Mouse (Mus musculus) right cerebral cortex, postnatal 25 days (tissue): ENCODE results near the gene Gnl3l.

Experiments used
- DNase-seq: peaks from one replicate; pipeline ENCODE4 v3.0.0; 2022

The Gnl3l gene

GRCm38 (mm10) chrX:151016938-151017877, at the start of gene Gnl3l:
TSS of gene Gnl3l (minus strand) at chrX:151017322.
- peak; percentile 82 for DNase-seq

DNA sequence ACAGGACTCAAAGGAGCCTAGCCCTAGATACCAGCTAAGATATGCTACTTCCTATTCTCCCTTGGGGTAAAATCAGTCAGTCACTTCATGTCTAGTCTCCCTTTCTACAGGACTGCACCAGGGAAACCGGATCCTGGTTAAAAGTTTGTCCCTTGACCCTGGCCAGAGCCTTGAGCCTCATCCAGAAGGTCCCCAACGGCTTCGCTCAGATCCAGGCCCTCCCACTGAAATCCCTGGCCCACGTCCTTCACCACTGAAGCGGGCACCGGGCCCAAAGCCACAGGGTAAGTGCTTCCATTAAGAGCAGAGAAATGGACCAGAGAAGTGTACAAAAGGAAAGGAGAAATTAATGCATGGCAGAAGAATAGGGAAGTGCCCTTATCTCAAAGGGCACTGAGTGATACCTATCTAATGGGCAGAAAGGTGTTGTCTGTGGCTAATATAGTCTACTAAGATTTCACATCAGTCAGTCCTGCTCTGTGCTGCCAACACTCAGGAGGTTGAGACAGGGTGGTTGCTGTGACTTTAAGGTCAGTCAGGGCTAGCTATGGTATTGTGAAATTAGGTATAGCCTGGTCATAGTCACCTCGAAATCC, 49.0 kb upstream of the Gnl3l start:
- no peak for DNase-seq

DNA sequence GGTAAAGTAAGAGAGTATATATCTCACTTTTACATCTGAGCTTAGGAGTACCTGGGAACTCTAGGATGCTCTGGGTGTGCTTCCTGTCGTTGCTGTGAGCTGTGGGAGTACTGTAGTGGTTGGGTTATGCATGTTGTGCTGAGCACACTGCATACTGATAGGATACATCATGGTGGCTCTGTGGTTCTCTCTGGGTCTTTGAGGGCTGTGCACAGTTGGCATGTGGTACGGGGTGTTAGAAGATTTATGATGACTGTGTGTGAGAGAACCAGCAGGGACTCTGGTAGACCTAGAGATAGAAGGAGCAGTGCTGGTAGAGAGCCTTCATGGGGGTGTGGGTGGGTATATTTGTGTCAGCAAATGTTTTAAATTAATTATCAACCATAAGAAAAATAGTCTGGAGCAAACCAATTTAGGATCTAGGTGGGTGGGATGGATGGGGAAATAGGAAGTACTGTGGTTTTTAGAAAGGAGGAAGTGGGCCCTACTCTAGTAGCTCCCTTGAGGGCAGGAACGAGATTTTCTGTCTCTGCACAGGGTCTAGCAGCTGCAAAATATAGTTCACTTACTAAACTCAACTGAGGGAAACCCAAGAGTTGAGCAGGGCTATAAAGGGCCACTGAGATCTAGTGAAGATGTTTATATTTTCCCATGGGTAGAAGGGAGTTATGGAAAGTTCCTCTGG, 44.6 kb upstream of the Gnl3l start:
- no peak for DNase-seq

GRCm38 (mm10) chrX:151059346-151059745, 42.2 kb upstream of the Gnl3l start:
- no peak for DNase-seq

- no peak for DNase-seq
Observed at GRCm38 (mm10) chrX:151055559-151055958, 38.4 kb upstream of the Gnl3l start.

- no peak for DNase-seq
Observed at GRCm38 (mm10) chrX:151054489-151054888, 37.4 kb upstream of the Gnl3l start.

- peak; percentile 49 for DNase-seq
Observed at GRCm38 (mm10) chrX:151050337-151050736, 33.2 kb upstream of the Gnl3l start.

DNA sequence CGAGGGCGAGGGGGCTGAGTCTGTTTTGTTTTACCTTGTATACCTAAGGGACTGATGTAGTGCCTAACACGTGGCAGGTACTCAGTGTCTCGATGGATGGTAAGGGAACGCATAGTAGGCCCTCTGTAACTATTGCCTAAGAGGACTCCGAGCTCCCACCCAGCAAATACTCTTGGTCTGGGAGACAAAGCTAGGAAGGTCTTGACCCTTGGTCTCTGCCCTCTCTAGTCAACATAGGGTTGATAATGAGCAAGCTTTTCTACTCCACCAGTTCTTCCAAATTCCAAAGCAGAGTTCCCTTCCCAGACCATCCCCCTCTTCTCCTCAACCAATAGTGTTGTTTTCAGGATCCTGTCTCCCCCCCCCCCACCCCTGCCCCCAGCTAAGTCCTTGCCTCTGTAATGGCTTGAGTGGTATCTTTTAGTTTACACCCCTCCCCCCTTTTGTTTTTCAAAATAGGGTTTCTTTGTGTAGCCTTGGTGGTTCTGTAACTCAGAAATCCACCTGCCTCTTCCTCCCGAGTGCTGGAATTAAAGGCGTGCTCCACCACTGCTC, 32.6 kb upstream of the Gnl3l start:
- no peak for DNase-seq

DNA sequence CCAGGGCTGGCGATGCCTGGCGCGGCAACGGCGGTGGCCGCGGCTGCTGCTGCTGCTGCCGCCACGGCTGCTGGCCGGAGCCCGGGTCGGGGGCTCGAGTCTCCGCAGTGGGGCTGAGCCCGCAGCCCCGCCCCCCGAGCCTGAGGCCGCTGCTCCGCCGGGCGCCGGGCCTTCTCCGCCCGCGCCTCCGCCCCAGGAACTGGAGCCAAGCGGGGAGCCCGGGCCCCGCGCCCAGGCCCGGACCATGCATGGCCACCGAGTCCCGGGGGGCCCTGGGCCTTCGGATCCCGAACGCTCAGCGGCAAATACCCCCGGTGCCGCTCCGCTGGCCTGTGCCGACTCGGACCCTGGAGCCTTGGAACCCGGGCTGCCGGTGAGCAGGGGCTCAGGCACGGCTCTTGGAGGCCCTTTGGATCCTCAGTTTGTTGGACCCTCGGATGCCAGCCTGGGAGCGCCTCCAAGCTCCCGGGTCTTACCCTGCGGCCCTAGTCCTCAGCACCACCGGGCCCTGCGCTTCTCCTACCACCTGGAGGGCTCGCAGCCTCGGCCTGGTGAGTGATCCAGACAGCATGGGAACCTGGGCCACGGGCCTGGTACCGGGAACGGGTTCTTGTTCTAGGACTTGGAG, 30.4 kb upstream of the Gnl3l start:
- peak; percentile 45 for DNase-seq

DNA sequence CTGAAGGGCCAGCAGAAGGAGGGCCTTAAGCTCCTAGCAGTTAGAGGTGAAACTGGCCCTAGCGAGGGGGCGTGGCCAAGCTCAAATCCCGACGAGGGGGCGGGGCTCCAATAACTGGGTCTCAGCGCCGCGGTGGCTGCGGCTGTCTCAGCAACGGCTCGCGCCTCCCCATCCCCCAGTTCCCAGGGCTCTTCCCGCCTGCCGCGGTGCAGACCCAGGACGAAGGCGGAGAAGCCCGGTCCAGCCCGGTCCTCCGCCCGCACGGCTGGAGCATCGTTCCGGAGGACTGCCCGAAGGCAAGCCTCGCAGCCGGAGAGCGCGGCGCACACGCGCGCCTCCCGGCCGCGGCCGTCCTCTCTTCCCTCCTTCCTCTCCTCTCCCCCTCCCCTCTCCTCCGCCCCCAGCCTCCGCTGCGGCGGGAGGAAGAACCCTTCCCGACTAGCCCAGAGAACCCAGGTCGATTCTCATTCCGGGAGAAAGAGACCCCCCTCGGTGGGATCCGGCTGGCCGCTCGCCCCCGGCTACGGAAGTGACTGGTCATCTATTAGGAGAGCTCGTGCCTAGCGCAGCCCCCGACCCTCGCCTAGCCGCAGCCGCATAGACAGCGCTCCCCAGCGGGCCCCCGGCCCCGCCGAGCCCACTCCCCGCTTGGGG, 29.8 kb upstream of the Gnl3l start:
- DNase-seq = peak; percentile 78

GRCm38 (mm10) chrX:151046321-151046720, 29.2 kb upstream of the Gnl3l start:
- DNase-seq = no peak

DNA sequence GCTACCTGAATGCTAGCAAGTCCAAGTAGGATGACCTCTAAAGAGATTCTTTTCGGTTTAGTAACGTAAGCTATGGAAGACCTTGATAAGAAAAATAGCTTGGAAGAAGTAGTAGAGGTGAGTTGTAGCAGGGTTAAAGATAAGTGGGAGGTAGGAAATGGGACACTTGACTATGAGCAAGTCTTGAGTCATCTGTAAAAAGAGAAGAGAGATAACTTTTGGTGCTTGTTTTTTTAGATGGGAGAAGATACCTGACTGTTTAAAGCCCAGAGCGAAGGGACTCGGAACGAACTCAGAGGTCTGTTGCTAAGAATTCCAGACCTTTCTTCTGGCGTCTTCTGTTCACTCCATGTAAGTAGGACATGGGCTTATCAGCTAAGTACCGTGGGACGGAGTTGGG, 28.7 kb upstream of the Gnl3l start, which contains the start of gene Fgd1:
Gene Fgd1 (plus strand): TSS at position 301 of the 400 bp plus-strand sequence.
- DNase-seq = no peak

GRCm38 (mm10) chrX:151041223-151041622, 24.1 kb upstream of the Gnl3l start:
- DNase-seq = no peak

DNA sequence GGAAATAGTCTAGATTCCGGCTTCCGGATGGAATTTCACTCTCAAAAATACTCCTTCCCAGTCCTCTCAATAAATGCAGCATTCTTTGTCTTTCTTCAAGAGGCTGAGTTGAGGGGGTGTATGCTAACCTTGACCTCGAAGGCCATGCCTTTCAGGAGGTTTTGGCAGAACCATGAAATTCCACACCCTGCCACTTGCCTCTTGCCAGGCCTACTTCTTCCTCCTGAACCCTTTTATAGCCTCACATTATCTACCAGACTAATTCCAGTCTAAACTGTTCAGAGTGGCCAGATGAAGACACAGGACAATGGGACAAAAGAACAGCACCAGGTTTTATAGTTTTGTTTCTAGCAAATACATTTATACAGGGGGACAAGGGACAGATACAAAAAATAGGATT, 14.3 kb upstream of the Gnl3l start:
- no peak for DNase-seq

DNA sequence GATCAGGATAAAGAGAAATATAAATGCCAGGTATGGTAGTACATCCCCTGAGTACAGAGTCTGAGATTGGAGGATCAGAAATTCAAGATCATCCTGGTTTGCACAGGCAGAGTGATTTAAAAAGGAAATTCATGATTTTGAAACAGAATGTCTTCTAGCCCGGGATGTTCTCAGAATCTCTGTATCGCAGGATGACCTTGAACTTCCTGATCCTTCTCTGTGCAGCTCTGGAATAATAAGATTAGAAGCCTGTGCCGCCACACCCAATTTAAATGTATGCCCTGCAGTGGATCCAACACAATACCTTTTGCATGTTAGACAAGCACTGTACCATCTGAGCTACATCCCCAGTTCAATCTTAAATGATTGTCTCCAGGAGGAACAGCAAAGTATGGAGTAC, 1.7 kb upstream of the Gnl3l start:
- no peak for DNase-seq

DNA sequence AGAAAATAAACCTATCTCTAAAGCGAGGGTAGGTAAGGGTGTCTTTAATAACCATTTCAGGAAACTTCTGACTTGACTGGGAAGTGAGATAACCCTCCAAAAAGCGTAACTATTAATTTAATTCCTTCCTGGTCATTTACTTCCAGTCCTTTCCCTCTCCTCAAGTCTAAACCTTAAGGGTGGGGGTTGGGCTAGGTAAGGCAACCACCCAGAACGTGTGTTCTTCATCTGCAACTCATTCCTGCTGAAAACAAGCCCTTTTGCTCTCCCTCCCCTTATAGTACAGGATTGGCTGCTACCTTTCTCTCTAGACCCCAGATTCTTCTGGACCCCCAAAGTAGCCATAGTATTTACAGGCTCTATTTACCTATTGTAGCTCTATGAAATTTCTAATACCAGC, 775 bp upstream of the Gnl3l start:
- no peak for DNase-seq

- DNase-seq = peak; percentile 16
Observed at GRCm38 (mm10) chrX:150996775-150997174, 20.3 kb downstream of the Gnl3l start.

- DNase-seq = no peak
Observed at GRCm38 (mm10) chrX:150981621-150982020, 35.5 kb downstream of the Gnl3l start.

- DNase-seq = no peak
Observed at GRCm38 (mm10) chrX:150975424-150975823, 41.7 kb downstream of the Gnl3l start.

- DNase-seq = no peak
Observed at GRCm38 (mm10) chrX:150963027-150963426, 54.1 kb downstream of the Gnl3l start.

- no peak for DNase-seq
Observed at GRCm38 (mm10) chrX:150960702-150961101, 56.4 kb downstream of the Gnl3l start.
